Mouse (Mus musculus) heart, embryonic 14.5 days (tissue): ENCODE results near the gene Tango2. TPM values are rescaled to one million over a fixed set of nuclear protein-coding genes. Genes with fewer than 3 reads are reported as not detected.
A peak's percentile ranks its signal among the peaks of the same experiment; 100 is the strongest.

Experiments
- ATAC-seq: fragments of 200-750 bp; cut with Nextera tagmentation; 2 replicates; pipeline ENCODE4 v1.8.0; 2017; ENCODE audit warnings: low read depth, moderate TSS enrichment; ENCODE audit not compliant: insufficient number of reproducible peaks, insufficient read depth, low FRiP score
- H3K27ac ChIP-seq, 2 experiments: fragments of 200-500 bp in 1 of 2; fragments of 300-500 bp in 1 of 2; sonication (generic) in 1 of 2; replicated peaks in 1 of 2; 2 replicates each; pipeline ENCODE4 v1.5.1; 2012 to 2014; ENCODE audit warnings: low read depth in 2 of 2, low read length in 2 of 2, control low read depth in 1 of 2, mild to moderate bottlenecking in 1 of 2, mixed read lengths in 1 of 2; ENCODE audit not compliant: control insufficient read depth in 1 of 2, insufficient read depth in 1 of 2
- H3K27me3 ChIP-seq: fragments of 300-500 bp; sonication (generic); 2 replicates; pipeline ENCODE4 v1.6.1; 2014; ENCODE audit warnings: mild to moderate bottlenecking, low read length, control low read depth; ENCODE audit not compliant: control insufficient read depth, insufficient read depth
- H3K36me3 ChIP-seq: fragments of 300-500 bp; sonication (generic); 2 replicates; pipeline ENCODE4 v1.6.1; 2014; ENCODE audit warnings: mild to moderate bottlenecking, control low read depth, low read length, mixed read lengths; ENCODE audit not compliant: control insufficient read depth, insufficient read depth
- H3K4me1 ChIP-seq, 2 experiments: fragments of 200-500 bp in 1 of 2; fragments of 300-500 bp in 1 of 2; sonication (generic) in 1 of 2; 2 replicates each; pipeline ENCODE4 v1.6.1; 2012 to 2014; ENCODE audit warnings: low read length in 2 of 2, control low read depth in 1 of 2, mixed read lengths in 1 of 2; ENCODE audit not compliant: control insufficient read depth in 2 of 2, insufficient read depth in 2 of 2
- H3K4me2 ChIP-seq: fragments of 300-500 bp; sonication (generic); 2 replicates; pipeline ENCODE4 v1.6.1; 2014; ENCODE audit warnings: mild to moderate bottlenecking, low read length
- H3K4me3 ChIP-seq, 2 experiments: fragments of 200-500 bp in 1 of 2; fragments of 300-500 bp in 1 of 2; sonication (generic) in 1 of 2; 2 replicates each; pipeline ENCODE4 v1.5.1; 2012 to 2014; ENCODE audit warnings: low read length in 2 of 2, mild to moderate bottlenecking in 2 of 2, control low read depth in 1 of 2, low read depth in 1 of 2, moderate library complexity in 1 of 2; ENCODE audit not compliant: control insufficient read depth in 1 of 2, insufficient read depth in 1 of 2
- H3K9ac ChIP-seq: fragments of 300-500 bp; sonication (generic); 2 replicates; pipeline ENCODE4 v1.6.1; 2014; ENCODE audit warnings: mild to moderate bottlenecking, low read length
- H3K9me3 ChIP-seq: fragments of 300-500 bp; sonication (generic); 2 replicates; pipeline ENCODE4 v1.6.1; 2016; ENCODE audit warnings: low read length, control low read depth; ENCODE audit not compliant: control insufficient read depth
- WGBS: fragments of 180-500 bp; shearing (Covaris S2); extraction: QIAGEN DNeasy Blood & Tissue Kit; methylation state at CpG from one replicate; pipeline ENCODE4 v1.1.7; 2014; 5-methylcytosine and 5-hydroxymethylcytosine counted together
- polyA plus RNA-seq: library from polyadenylated mRNA; unstranded; fragments of >200 nt; fragmentation: Nextera tagmentation; extraction: Ambion mirVana; gene quantifications from 2 replicates; pipeline ENCODE4 v1.2.1, GENCODE M21; 2014

Tango2 gene
- polyA plus RNA-seq, 1 experiment from 2014 or later, result 67.9 TPM

- no peak for ATAC-seq
- H3K4me2 ChIP-seq, result no peak overlapping the region
- no peak overlapping the region for H3K9ac ChIP-seq
- H3K36me3 ChIP-seq, result no peaks in the 10 kb centered on the region
- no peak overlapping the region for H3K27ac ChIP-seq
- H3K4me3 ChIP-seq, result no peak overlapping the region
- H3K9me3 ChIP-seq, result no peaks in the 10 kb centered on the region
- no peaks in the 10 kb centered on the region for H3K27me3 ChIP-seq
- H3K4me1 ChIP-seq, result peaks cover 22 to 33% of the 10 kb centered on the region in 2 experiments
- WGBS, result 64% methylated on average over 6 of the region's 6 CpGs
Measured at GRCm38 (mm10) chr16:18381621-18382258, 33.8 kb upstream of the Tango2 start.

GRCm38 (mm10) chr16:18380495-18381063, 32.7 kb upstream of the Tango2 start:
- no peak overlapping the region for H3K9ac ChIP-seq
- no peak for ATAC-seq
- WGBS, result 62% methylated on average over 6 of the region's 6 CpGs

GRCm38 (mm10) chr16:18379338-18380001, 31.6 kb upstream of the Tango2 start:
- Histone ChIP-seq H3K4me3 (no peak overlapping the region), H3K4me1 (peaks cover 20 to 33% of the 10 kb centered on the region in 2 experiments), H3K36me3 (no peaks in the 10 kb centered on the region), H3K27me3 (no peaks in the 10 kb centered on the region), H3K27ac (no peak overlapping the region; a peak in 1 of 4 replicates), H3K9ac (0 out of 2 replicates have a peak overlapping the region, but pooled peaks have one; percentile 31), H3K9me3 (no peaks in the 10 kb centered on the region), H3K4me2 (no peak overlapping the region)
- no peak for ATAC-seq
- 51% methylated on average over 8 of the region's 8 CpGs for WGBS

More at GRCm38 (mm10) chr16:18380495-18381063, 32.7 kb upstream of the Tango2 start:
- Histone ChIP-seq H3K4me2 (no peak overlapping the region), H3K9me3 (no peaks in the 10 kb centered on the region), H3K4me1 (peaks cover 23 to 33% of the 10 kb centered on the region in 2 experiments), H3K27ac (no peak overlapping the region), H3K36me3 (no peaks in the 10 kb centered on the region), H3K27me3 (no peaks in the 10 kb centered on the region), H3K4me3 (no peak overlapping the region)

- 55% methylated on average over 1 of the region's 1 CpGs for WGBS
- H3K36me3 ChIP-seq, result no peaks in the 10 kb centered on the region
Measured at GRCm38 (mm10) chr16:18378489-18378888, 30.6 kb upstream of the Tango2 start.

GRCm38 (mm10) chr16:18377203-18377602, 29.3 kb upstream of the Tango2 start:
- Histone ChIP-seq H3K9me3 (no peaks in the 10 kb centered on the region), H3K27ac (no peak overlapping the region), H3K4me1 (peaks cover 13 to 20% of the 10 kb centered on the region in 2 experiments), H3K9ac (no peak overlapping the region), H3K4me3 (no peak overlapping the region), H3K36me3 (no peaks in the 10 kb centered on the region), H3K27me3 (no peaks in the 10 kb centered on the region), H3K4me2 (no peak overlapping the region)
- 0 out of 2 replicates have a peak, but pooled peaks have one; percentile 54 for ATAC-seq
- 15% methylated on average over 3 of the region's 3 CpGs for WGBS

More at GRCm38 (mm10) chr16:18378489-18378888, 30.6 kb upstream of the Tango2 start:
- Histone ChIP-seq H3K9ac (no peak overlapping the region), H3K4me2 (no peak overlapping the region), H3K27ac (no peak overlapping the region), H3K9me3 (no peaks in the 10 kb centered on the region), H3K4me1 (peaks cover 16 to 27% of the 10 kb centered on the region in 2 experiments), H3K27me3 (no peaks in the 10 kb centered on the region), H3K4me3 (no peak overlapping the region)
- no peak for ATAC-seq

- WGBS, result 71% methylated on average over 6 of the region's 7 CpGs
- ATAC-seq, result no peak
- peaks cover 13 to 20% of the 10 kb centered on the region in 2 experiments for H3K4me1 ChIP-seq
Measured at GRCm38 (mm10) chr16:18376297-18376954, 28.5 kb upstream of the Tango2 start.

GRCm38 (mm10) chr16:18373632-18374031, 25.7 kb upstream of the Tango2 start:
- H3K4me1 ChIP-seq, result peaks cover 6% of the 10 kb centered on the region in 2 experiments
- no peak overlapping the region for H3K4me2 ChIP-seq
- WGBS, result 84% methylated on average over 4 of the region's 4 CpGs
- ATAC-seq, result no peak
- H3K27ac ChIP-seq, result no peak overlapping the region
- no peak overlapping the region for H3K9ac ChIP-seq
- H3K36me3 ChIP-seq, result no peaks in the 10 kb centered on the region
- H3K9me3 ChIP-seq, result no peaks in the 10 kb centered on the region
- no peaks in the 10 kb centered on the region for H3K27me3 ChIP-seq
- no peak overlapping the region for H3K4me3 ChIP-seq

More at GRCm38 (mm10) chr16:18376297-18376954, 28.5 kb upstream of the Tango2 start:
- H3K9me3 ChIP-seq, result no peaks in the 10 kb centered on the region
- no peaks in the 10 kb centered on the region for H3K36me3 ChIP-seq
- no peak overlapping the region for H3K27ac ChIP-seq
- no peak overlapping the region for H3K4me3 ChIP-seq
- H3K9ac ChIP-seq, result no peak overlapping the region
- H3K27me3 ChIP-seq, result no peaks in the 10 kb centered on the region
- H3K4me2 ChIP-seq, result no peak overlapping the region
